Mouse (Mus musculus) T-helper 2 cell (primary cell): ENCODE measurements around the gene Dnttip1.
"Not testable (repeated sequence)": the region's sequence is repeated elsewhere in the genome, so short reads cannot be mapped to it uniquely, and the experiment has no call there.

Experiments
- in situ Hi-C: fragments of 300-600 bp; cut with MboI, MseI; formaldehyde crosslinking; loops from one replicate; pipeline ENCODE4 v1.15.1; 2025; ENCODE audit warnings: high pct_unique_total_duplicates

The Dnttip1 gene

GRCm38 (mm10) chr2:164745843-164746479, at the start of gene Dnttip1, which contains the start of gene Wfdc3:
TSS of gene Dnttip1 (plus strand) at chr2:164745983.
TSS of gene Wfdc3 (minus strand) at chr2:164745931.
- in situ Hi-C loops = no loop called here

GRCm38 (mm10) chr2:164698201-164698600, 47.6 kb upstream of the Dnttip1 start, which contains the start of gene Spint4:
TSS of gene Spint4 (plus strand) at chr2:164698501.
- in situ Hi-C loops = no loop called here

DNA sequence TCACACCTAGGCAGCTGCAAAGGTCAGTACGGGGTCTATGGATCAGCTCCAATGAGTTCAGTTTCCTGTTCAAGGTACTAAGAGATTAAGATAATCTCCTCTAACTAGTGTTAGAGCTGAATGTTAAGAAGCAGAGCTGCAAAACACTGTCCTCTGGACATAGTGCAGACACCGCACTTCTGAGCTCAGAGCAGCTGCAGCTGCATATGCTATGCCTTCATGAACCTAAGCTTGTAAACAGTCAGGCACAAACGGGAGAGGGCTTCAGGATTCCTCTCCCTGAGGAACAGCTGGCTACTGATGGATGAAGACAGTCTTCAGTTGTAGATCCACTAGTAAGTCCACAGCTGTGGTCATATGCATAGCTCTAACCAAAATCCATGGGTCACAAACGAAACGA, 44.8 kb upstream of the Dnttip1 start:
- in situ Hi-C loops = no loop called here

DNA sequence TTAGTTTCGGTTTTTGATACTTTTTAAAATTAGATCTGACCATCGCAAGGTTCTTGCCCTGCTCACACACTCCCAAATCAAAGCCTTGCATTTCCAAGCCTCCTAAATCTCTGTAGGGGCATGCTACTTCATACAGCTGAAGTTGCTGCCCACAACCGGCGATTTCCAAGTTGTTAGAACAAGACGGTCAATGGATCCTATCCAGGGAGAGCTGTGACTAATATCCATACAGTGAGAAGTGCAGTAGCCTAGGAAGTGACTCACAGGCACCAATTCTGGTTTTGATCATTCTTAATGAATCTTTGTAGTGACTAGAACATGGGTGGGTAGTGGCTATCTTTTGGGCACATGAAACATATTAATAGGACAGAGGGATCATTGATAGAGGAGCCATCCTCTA, 44.0 kb upstream of the Dnttip1 start:
- in situ Hi-C loops = no loop called here

GRCm38 (mm10) chr2:164704235-164704634, 41.5 kb upstream of the Dnttip1 start:
- in situ Hi-C loops = no loop called here

DNA sequence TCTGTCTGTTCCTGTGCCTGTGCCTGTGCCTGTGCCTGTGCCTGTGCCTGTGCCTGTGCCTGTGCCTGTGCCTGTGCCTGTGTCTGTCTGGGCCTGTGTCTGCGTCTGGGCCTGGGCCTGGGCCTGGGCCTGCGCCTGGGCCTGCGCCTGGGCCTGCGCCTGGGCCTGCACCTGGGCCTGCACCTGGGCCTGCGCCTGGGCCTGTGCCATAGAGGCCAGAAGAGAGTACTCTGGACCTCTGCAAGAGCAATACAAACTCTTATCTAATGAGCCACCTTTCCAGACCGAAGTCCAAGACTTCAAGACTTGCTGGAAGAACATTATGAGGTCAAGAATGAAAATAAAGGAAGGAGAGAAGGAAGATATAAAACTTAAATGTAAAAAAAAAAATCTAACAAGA, 40.5 kb upstream of the Dnttip1 start:
- in situ Hi-C loops = no loop called here

DNA sequence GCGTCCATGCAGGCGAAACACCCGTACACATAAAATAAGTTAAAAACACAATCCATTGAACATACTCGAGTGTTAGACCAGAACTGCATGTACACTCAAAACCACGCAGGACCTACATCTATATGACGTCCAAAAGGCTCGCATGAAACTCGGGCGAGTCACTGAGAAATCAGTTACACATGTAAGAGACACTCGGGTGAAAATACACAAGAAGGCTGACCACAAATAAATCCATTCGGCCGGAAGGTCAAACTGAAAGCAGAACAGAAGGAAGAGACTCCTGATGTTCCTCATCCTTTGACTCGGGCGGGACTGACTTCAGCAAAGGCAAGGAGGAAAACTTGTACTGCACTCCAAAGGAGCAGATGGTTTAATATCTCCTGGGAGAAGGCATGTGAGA, 39.8 kb upstream of the Dnttip1 start:
- in situ Hi-C loops = no loop called here

DNA sequence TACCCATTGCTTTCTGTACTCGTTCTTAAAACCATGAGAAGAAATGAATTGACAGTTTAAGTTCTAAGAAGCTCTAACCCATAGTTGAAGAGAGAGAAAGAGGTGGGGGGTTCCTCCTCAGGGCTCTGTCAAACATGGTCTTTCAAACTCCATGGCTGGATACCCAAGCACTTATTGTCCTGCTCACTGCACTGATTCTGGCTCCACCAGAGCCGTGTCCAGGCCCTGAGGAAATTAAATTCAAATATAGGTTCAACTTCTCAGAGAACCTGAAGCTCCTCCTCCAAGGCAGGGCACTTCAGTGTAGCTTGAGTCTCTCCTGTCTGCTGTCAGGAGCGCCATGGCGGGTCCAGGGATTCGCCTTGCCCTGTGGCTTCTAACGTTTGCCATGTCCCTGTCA, 30.8 kb upstream of the Dnttip1 start, which contains the start of gene Spint5:
Gene Spint5 (plus strand): TSS at position 301 of the 400 bp plus-strand sequence.
- in situ Hi-C loops = no loop called here

DNA sequence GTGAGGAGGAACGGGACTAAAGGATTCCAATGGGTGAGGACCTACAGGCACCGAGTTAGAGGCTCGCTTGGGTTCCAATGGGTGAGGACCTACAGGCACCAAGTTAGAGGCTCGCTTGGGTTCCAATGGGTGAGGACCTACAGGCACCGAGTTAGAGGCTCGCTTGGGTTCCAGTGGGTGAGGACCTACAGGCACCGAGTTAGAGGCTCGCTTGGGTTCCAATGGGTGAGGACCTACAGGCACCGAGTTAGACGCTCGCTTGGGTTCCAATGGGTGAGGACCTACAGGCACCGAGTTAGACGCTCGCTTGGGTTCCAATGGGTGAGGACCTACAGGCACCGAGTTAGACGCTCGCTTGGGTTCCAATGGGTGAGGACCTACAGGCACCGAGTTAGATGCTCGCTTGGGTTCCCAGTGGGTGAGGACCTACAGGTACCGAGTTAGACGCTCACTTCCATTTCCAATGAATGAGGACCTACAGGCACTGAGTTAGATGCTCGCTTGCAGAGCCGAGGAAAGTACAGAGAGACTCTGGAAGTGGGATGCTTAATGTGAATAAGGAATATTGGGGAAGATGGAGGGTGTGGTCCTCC, 29.5 kb upstream of the Dnttip1 start:
- in situ Hi-C loops = not testable (repeated sequence)

DNA sequence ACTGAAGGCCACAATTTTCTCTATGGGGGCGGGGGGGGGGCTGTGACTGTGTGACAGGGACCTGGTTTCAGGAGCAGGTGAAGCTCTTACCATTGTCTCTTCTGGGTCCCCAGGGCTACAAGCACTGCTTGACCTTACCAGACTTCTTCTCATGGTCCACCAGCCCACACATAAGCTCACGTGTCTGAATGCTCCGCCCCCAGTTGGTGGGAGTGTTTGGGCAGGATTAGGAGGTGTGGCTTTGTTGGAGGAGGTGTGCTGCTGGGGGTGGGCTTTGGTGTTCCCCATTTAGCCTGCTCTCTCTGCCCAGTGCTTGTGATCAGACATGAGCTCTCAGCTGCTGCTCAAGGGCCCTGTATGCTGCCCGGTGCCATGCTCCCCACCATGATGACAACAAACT, 22.5 kb upstream of the Dnttip1 start:
- in situ Hi-C loops = loop anchor here (5.0 to 10.0 kb wide), 2 partner anchors 298 to 494 kb away; no protein-coding TSS in a partner anchor

DNA sequence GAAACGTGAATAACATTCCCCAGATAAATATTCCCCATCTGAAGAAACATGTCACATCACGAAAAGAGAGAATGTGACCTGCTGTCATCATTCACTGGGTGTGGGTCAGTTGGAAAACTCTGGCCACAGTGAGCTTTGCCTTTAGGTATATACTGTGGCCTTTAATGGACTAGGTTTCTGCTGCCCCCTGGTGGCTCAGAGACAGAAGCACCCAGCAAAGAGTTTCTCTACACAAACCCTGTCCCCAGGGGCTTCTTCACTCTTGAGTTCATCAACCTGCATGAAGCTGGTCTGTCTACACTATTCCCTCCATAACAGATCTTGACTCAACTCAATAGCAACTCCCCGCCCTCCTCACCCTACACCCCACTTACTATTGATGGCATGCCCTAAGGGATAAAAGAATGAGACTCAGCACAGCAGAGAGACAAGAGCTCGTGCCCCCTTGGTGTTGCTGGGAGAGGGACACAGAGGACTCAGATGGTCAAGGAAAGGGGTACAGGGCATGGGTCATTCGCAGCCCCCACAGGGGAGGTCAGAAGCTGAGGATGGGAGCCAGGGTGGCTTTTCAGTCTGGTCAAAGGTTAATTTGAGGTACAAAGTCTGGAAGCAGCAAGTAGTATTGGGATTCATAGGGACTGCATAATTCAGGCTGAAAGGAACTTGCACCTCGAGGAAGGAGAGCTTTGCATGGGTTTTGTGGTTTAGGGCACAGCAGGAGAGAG, 19.7 kb upstream of the Dnttip1 start:
- in situ Hi-C loops = loop anchor here (10.0 kb wide), 1 partner anchor 301 kb away; no protein-coding TSS in a partner anchor

GRCm38 (mm10) chr2:164731719-164732118, 14.1 kb upstream of the Dnttip1 start:
- in situ Hi-C loops = no loop called here

DNA sequence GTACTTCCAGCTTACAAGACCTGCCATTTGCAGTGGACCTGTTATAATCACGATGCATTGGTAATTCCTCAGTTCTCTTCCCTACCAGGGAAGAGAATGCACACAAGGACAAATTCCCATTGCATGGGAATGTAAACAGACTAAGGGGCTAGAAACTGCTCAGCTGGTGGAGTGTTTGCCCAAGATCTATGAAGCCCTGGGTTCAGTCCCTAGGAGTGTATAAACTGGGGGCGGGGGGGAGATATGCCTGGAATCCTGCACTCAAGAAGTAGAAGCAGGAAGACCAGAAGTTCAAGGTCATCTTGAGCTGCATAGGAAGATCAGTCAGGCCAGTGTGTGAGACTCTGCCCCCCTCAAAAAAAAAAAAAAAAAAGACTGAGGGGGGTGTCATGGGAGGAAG, 12.5 kb upstream of the Dnttip1 start:
- in situ Hi-C loops = no loop called here

GRCm38 (mm10) chr2:164734839-164735238, 10.9 kb upstream of the Dnttip1 start:
- in situ Hi-C loops = no loop called here

- in situ Hi-C loops = no loop called here
These were observed 10.3 kb upstream of the Dnttip1 start for GRCm38 (mm10) chr2:164735446-164735845.

- in situ Hi-C loops = no loop called here
These were observed 8.2 kb upstream of the Dnttip1 start for GRCm38 (mm10) chr2:164737377-164738090.

- in situ Hi-C loops = no loop called here
These were observed 5.9 kb upstream of the Dnttip1 start for GRCm38 (mm10) chr2:164739876-164740275.

DNA sequence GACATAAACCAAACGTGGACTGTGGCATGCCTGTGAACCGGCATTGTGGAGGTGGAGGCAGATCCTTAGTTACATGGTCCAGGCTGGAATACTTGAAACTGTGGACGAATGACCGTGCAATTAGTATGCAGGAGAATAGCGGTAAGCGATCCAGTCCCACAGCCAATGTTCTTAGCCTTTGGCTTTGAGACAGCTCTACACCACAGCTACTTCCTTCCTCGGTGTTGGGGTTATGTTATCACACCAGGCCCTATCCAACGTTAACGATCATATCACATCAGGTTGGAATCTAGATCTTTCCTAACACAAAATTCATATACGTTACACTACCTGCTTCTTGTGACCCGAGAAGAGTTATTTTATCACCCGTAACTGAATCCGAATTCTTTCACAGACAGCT, 796 bp upstream of the Dnttip1 start:
- in situ Hi-C loops = no loop called here

DNA sequence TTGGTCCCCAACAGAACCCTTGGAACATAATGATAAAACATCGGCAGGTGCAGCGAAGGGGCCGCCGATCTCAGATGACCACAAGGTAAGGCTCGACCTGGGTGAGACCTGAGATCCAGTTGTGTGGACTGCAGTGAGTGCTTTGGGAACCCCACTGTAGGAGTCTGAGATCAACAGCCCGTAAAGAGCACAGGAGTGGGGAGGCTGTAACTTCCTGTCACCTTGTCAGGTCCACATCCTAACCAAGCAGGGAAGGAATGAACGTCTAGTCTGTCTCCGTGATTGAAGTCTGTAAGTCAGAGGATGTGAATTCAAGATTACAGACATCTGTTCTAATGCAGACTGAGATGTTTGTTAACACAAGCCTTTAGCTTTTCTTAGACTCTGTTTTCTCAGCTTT, 910 bp downstream of the Dnttip1 start:
- in situ Hi-C loops = no loop called here

DNA sequence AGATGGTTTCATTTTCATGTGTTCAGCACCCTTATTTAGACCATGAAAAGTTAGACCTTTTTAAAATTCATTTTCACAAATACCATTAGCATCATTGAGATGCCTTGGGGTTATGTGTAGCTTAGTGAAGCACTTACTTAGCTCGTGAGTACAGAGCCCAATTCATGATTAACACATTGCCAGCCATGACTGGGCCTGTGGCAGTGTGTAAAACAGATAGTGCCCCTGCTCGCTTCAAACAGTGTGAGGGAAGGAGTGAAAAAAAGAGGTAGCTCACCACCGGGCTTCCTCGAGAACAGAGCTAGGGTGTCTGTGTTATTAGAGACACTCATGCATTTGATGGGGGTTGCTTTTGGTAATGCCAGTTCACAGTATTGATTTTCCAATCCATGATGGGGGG, 2.4 kb downstream of the Dnttip1 start:
- in situ Hi-C loops = no loop called here

- in situ Hi-C loops = no loop called here
These were observed 3.2 kb downstream of the Dnttip1 start for GRCm38 (mm10) chr2:164748991-164749390.

DNA sequence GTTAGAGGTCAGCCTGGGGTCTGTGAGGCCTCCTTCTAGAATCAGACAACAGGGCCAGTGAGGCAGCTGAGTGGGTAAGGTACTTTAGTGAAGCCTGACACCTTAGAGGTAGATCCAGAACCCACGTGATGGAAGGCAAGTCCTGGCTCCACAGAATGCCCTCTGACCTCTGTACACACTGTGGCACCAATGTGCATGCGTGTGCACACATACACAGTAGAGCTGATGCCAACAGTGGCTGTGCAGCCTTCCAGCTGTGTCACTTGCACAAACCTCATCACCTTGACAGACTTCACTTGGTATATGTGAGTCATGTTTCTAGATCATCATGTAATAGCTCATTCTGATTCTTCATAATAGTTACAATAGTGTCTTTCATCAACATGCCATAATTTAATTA, 6.7 kb downstream of the Dnttip1 start:
- in situ Hi-C loops = no loop called here
